Mouse (Mus musculus): Measurements from ENCODE around the gene Tmem204. TPM values are rescaled to one million over a fixed set of nuclear protein-coding genes. Genes with fewer than 3 reads are reported as not detected.

Gene Tmem204
- polyA plus RNA-seq, 1 experiment from 2014 or later, result 25.8 TPM

DNA sequence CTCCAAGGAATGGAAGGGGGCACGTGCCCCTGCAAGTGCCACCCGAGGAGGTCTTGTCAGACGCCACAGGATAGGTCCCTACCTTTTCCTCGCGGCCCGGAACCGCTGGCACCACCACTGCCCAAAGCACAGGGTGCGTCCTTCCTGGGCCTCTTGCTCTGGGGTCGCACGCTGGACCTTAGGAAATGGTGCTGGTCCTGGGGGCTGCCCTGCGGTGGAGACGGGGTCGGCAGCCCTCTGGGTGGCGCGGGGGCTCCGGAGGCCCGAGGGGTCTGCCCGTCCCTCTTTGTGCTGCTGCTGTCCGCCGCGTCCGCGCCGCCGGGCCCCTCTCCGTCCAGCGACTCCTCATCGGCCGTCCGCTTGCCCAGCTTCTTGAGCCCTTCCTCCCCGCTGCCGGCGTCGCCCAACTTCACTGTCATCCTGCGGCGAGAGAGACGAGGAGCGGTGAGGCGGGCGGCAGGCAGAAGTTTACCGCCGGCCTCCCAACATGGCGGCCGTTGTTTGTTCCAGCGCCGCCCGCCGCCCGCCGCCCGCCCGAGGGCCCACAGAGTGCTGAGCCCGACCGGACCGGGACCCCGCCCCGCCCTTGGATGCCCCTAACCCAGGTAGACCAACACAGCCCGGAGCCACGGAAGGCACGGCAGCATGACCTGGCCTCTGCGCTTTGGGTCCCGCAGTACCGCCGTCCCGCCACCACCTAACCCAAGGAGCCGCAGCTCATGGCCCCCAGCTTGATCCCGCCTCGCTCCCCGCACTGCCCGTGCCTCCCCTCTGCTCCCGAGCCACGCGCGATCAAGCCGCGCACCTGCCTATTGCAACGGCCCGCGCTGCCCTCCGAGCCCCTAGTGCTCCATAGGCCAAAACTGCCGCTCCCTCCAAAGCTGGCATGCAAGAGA is 69.5 kb downstream of the Tmem204 start:
- Histone ChIP-seq H3K27me3 (replicated peaks; ENCODE audit: control insufficient read depth, insufficient read depth, low read length) (no peaks in the 10 kb centered on the region), H3K27ac (ENCODE audit: low read length) (peak overlapping the region; percentile 85), H3K4me1 (ENCODE audit: control insufficient read depth, insufficient read depth, low read length) (peaks cover 9% of the 10 kb centered on the region), H3K9me3 (ENCODE audit: control insufficient read depth, low read length) (no peaks in the 10 kb centered on the region), H3K4me2 (ENCODE audit: low read depth, low read length) (peak overlapping the region; percentile 70), H3K9ac (ENCODE audit: low read depth, low read length) (peak overlapping the region; percentile 95), H3K36me3 (ENCODE audit: control insufficient read depth, insufficient read depth, low read length) (0 out of 2 replicates have a peak, but pooled peaks cover 10% of the 10 kb centered on the region), H3K4me3 (ENCODE audit: low read length) (peak overlapping the region; percentile 99)
- ATAC-seq, result no peak
- WGBS, result under 1% methylated on average over 77 of the region's 81 CpGs

Other genes starting within 250 kb of the Tmem204 start
- gene Hagh, start 243.4 kb downstream of the Tmem204 start, polyA plus RNA-seq (2015; fragmentation: Nextera tagmentation; extraction: Ambion mirVana), result 86.5 and 95.5 TPM in 2 replicates
- gene Fahd1, start 233.2 kb downstream of the Tmem204 start, polyA plus RNA-seq (2015; fragmentation: Nextera tagmentation; extraction: Ambion mirVana), result 115 and 132 TPM in 2 replicates
- gene Igfals, start 217.6 kb downstream of the Tmem204 start, polyA plus RNA-seq (2015; fragmentation: Nextera tagmentation; extraction: Ambion mirVana), result 6.2 and 7.4 TPM in 2 replicates
- gene Nubp2, start 197.2 kb downstream of the Tmem204 start, polyA plus RNA-seq (2015; fragmentation: Nextera tagmentation; extraction: Ambion mirVana), result 58.9 and 61.3 TPM in 2 replicates
- 33.9 and 34.4 TPM in 2 replicates for gene Spsb3, start 196.9 kb downstream of the Tmem204 start, polyA plus RNA-seq (2015; fragmentation: Nextera tagmentation; extraction: Ambion mirVana)
- 28.3 and 33.0 TPM in 2 replicates for gene Eme2, start 188.5 kb downstream of the Tmem204 start, polyA plus RNA-seq (2015; fragmentation: Nextera tagmentation; extraction: Ambion mirVana)
- gene Mrps34, start 188.5 kb downstream of the Tmem204 start, polyA plus RNA-seq (2015; fragmentation: Nextera tagmentation; extraction: Ambion mirVana), result 121 and 129 TPM in 2 replicates
- gene Nme3, start 187.1 kb downstream of the Tmem204 start, polyA plus RNA-seq (2015; fragmentation: Nextera tagmentation; extraction: Ambion mirVana), result 76.8 and 77.1 TPM in 2 replicates
- gene Mapk8ip3, start 146.6 kb downstream of the Tmem204 start, polyA plus RNA-seq (2015; fragmentation: Nextera tagmentation; extraction: Ambion mirVana), result 20.2 and 21.8 TPM in 2 replicates
- 146 and 163 TPM in 2 replicates for gene Jpt2, start 122.9 kb downstream of the Tmem204 start, polyA plus RNA-seq (2015; fragmentation: Nextera tagmentation; extraction: Ambion mirVana)
- gene Cramp1l, start 67.8 kb downstream of the Tmem204 start, polyA plus RNA-seq (2015; fragmentation: Nextera tagmentation; extraction: Ambion mirVana), result 3.1 and 3.3 TPM in 2 replicates
- 12.7 and 12.9 TPM in 2 replicates for gene Ift140, start 67.5 kb downstream of the Tmem204 start, polyA plus RNA-seq (2015; fragmentation: Nextera tagmentation; extraction: Ambion mirVana)
- gene Telo2, start 32.4 kb upstream of the Tmem204 start, polyA plus RNA-seq (2015; fragmentation: Nextera tagmentation; extraction: Ambion mirVana), result 32.1 and 32.3 TPM in 2 replicates
- gene Ptx4, start 37.2 kb upstream of the Tmem204 start, polyA plus RNA-seq (2015; fragmentation: Nextera tagmentation; extraction: Ambion mirVana), result 0.20 and 0.24 TPM in 2 replicates
- 21.8 and 23.5 TPM in 2 replicates for gene Clcn7, start 49.8 kb upstream of the Tmem204 start, polyA plus RNA-seq (2015; fragmentation: Nextera tagmentation; extraction: Ambion mirVana)
- 0.15 and 0.18 TPM in 2 replicates for gene Ccdc154, start 78.9 kb upstream of the Tmem204 start, polyA plus RNA-seq (2015; fragmentation: Nextera tagmentation; extraction: Ambion mirVana)
- 1.3 and 1.6 TPM in 2 replicates for gene Gm38655, start 91.9 kb upstream of the Tmem204 start, polyA plus RNA-seq (2015; fragmentation: Nextera tagmentation; extraction: Ambion mirVana)
- gene BC003965, start 101.0 kb upstream of the Tmem204 start, polyA plus RNA-seq (2015; fragmentation: Nextera tagmentation; extraction: Ambion mirVana), result 35.1 and 39.7 TPM in 2 replicates
- gene Unkl, start 104.8 kb upstream of the Tmem204 start, polyA plus RNA-seq (2015; fragmentation: Nextera tagmentation; extraction: Ambion mirVana), result 4.8 and 5.3 TPM in 2 replicates
- 40.6 and 45.8 TPM in 2 replicates for gene Gnptg, start 156.5 kb upstream of the Tmem204 start, polyA plus RNA-seq (2015; fragmentation: Nextera tagmentation; extraction: Ambion mirVana)
- 33.1 and 37.0 TPM in 2 replicates for gene Tsr3, start 156.6 kb upstream of the Tmem204 start, polyA plus RNA-seq (2015; fragmentation: Nextera tagmentation; extraction: Ambion mirVana)
- 2.5 and 4.0 TPM in 2 replicates for gene Baiap3, start 172.8 kb upstream of the Tmem204 start, polyA plus RNA-seq (2015; fragmentation: Nextera tagmentation; extraction: Ambion mirVana)
- 430 and 478 TPM in 2 replicates for gene Ube2i, start 191.0 kb upstream of the Tmem204 start, polyA plus RNA-seq (2015; fragmentation: Nextera tagmentation; extraction: Ambion mirVana)
- 0.39 and 0.62 TPM in 2 replicates for gene Prss34, start 214.8 kb upstream of the Tmem204 start, polyA plus RNA-seq (2015; fragmentation: Nextera tagmentation; extraction: Ambion mirVana)
- not detected in 2 replicates for gene Prss28, start 225.1 kb upstream of the Tmem204 start, polyA plus RNA-seq (2015; fragmentation: Nextera tagmentation; extraction: Ambion mirVana)
- not detected in 2 replicates for gene Prss29, start 235.1 kb upstream of the Tmem204 start, polyA plus RNA-seq (2015; fragmentation: Nextera tagmentation; extraction: Ambion mirVana)

Measured in intestine, embryonic 16.5 days (tissue).